Mouse (Mus musculus): Measurements from ENCODE around the gene Zfp661. TPM values are rescaled to one million over a fixed set of nuclear protein-coding genes. Genes with fewer than 3 reads are reported as not detected.

Gene Zfp661
- polyA plus RNA-seq, 1 experiment from 2014 or later, result 2.5 TPM

DNA sequence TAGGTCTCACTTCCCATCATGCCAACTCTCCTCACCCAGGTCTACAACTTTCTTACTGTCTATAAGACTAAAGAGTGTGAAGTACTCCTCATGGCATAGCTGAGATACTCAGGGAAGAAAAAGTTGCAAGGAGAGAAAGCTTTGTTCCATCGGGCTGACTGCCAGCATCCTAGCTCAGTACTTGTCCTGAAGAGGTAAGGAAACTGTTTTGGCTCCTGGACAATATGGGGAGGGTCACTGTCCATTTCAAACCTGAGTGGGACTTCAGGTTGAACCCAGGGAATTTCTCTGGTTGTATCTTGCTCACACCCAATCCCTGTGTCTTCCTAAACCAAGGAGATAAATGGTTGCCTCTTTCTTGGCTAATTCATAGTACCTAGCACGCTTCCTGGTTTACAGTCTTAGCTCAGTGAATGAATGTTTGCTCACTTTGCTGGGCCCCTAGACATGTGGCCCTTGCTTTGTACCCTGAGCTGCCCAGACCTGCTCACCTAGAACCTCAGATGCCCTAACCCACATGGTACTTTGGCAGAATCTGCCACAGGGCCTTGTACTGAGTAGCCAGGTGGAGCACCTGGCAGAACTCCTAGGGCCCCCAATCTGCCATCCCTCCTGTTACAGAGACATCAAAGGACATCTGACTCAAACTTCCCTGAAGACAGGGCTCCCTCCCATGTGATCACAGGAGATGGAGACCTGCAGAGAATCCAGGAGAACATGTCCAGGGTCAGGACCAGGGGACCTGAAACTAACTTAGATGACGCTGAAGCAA is 61.7 kb downstream of the Zfp661 start:
- 71% methylated on average over 3 of the region's 3 CpGs for WGBS
- Histone ChIP-seq H3K9me3 (no peaks in the 10 kb centered on the region), H3K27me3 (replicated peaks) (peaks cover 38% of the 10 kb centered on the region), H3K9ac (no peak overlapping the region), H3K4me1 (peaks cover 17% of the 10 kb centered on the region), H3K27ac (replicated peaks) (no peak overlapping the region), H3K4me2 (no peak overlapping the region), H3K4me3 (no peak overlapping the region), H3K36me3 (no peaks in the 10 kb centered on the region)
- no peak for ATAC-seq (ENCODE audit: extremely low read depth, insufficient number of reproducible peaks, low FRiP score, low TSS enrichment)

Other genes with a start within 250 kb of the Zfp661 start
- not detected in 2 replicates for gene Astl, start 248.5 kb downstream of the Zfp661 start, polyA plus RNA-seq (2015; fragmentation: Nextera tagmentation; extraction: Ambion mirVana)
- 1.6 and 1.8 TPM in 2 replicates for gene Adra2b, start 223.9 kb downstream of the Zfp661 start, polyA plus RNA-seq (2015; fragmentation: Nextera tagmentation; extraction: Ambion mirVana)
- gene Gpat2, start 161.9 kb downstream of the Zfp661 start, polyA plus RNA-seq (2015; fragmentation: Nextera tagmentation; extraction: Ambion mirVana), result 0.41 and 0.45 TPM in 2 replicates
- gene Fahd2a, start 142.5 kb downstream of the Zfp661 start, polyA plus RNA-seq (2015; fragmentation: Nextera tagmentation; extraction: Ambion mirVana), result 27.4 and 30.5 TPM in 2 replicates
- gene Kcnip3, start 65.0 kb downstream of the Zfp661 start, polyA plus RNA-seq (2015; fragmentation: Nextera tagmentation; extraction: Ambion mirVana), result 0.93 and 1.4 TPM in 2 replicates
- 0.10 and 0.19 TPM in 2 replicates for gene Prom2, start 45.6 kb downstream of the Zfp661 start, polyA plus RNA-seq (2015; fragmentation: Nextera tagmentation; extraction: Ambion mirVana)
- 123 and 136 TPM in 2 replicates for gene Mrps5, start 128 bp upstream of the Zfp661 start, polyA plus RNA-seq (2015; fragmentation: Nextera tagmentation; extraction: Ambion mirVana)
- gene Mal, start 69.6 kb upstream of the Zfp661 start, polyA plus RNA-seq (2015; fragmentation: Nextera tagmentation; extraction: Ambion mirVana), result 1.6 and 2.0 TPM in 2 replicates
- 5.4 and 5.9 TPM in 2 replicates for gene Mall, start 142.8 kb upstream of the Zfp661 start, polyA plus RNA-seq (2015; fragmentation: Nextera tagmentation; extraction: Ambion mirVana)
- gene Nphp1, start 201.8 kb upstream of the Zfp661 start, polyA plus RNA-seq (2015; fragmentation: Nextera tagmentation; extraction: Ambion mirVana), result 14.9 and 16.4 TPM in 2 replicates
- gene Mtln, start 205.4 kb upstream of the Zfp661 start, polyA plus RNA-seq (2015; fragmentation: Nextera tagmentation; extraction: Ambion mirVana), result 43.2 and 45.1 TPM in 2 replicates
- gene Bub1, start 244.8 kb upstream of the Zfp661 start, polyA plus RNA-seq (2015; fragmentation: Nextera tagmentation; extraction: Ambion mirVana), result 40.6 and 43.4 TPM in 2 replicates